Mouse (Mus musculus): ENCODE measurements at regions not wholly inside any gene's neighbourhood (a gene's known extent, or its start where the extent isn't known, plus 50 kb on each side); places are given as distances from the start of the nearest gene placed in this dataset.

DNA sequence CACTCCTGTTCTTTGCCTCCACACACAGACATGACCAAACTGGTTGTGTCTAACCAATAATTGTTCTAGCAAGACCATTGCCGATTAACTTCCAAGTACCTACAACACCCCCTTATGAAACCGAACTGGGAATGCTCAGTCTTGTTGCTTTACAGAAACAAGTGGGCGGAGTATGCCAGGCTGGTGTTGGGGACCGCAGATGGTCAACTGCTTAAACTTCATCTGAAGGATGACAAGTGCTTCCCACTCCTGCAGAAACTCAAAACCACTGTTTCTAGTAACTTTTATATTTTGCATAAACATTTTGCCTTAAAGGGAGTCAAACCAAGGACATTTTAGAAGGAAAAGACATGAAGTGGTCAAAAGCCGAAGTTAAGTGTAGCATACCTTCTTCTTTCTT lies 94.0 kb upstream of the Rbm19 start:
- H3K4me1 ChIP-seq (replicated peaks; ENCODE audit: insufficient read depth, low read length), result no peaks in the 10 kb centered on the region
- WGBS, result 94% methylated on average over 5 of the region's 5 CpGs
- DNase-seq (ENCODE audit: low spot score), result no peak

DNA sequence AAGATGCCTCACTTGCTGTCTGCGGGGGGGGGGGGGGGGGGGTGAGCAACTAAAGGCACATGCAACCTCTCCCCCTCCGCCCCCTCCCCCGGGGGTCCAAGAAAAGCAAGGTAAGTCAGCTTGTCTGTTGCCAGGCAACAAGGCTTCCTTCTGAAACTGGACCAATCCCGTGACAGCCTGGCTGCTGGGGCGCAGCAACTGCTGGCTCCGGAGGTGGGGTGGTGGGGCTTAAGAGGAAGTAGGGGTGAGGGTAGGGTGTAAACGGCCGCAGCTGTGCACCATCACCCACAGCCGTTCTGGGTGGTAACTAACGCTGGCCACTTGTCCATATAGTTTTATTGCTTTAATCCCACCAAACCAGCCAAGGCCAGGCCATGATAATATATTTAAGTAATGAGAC lies 92.2 kb upstream of the Rbm19 start:
- Histone ChIP-seq H3K4me1 (replicated peaks; ENCODE audit: insufficient read depth, low read length) (no peaks in the 10 kb centered on the region), H3K9ac (ENCODE audit: low read depth, low read length) (no peak overlapping the region), H3K4me2 (ENCODE audit: low read length) (no peak overlapping the region), H3K27me3 (ENCODE audit: insufficient read depth, low read length) (no peaks in the 10 kb centered on the region), H3K27ac (no peak overlapping the region), H3K4me3 (replicated peaks; ENCODE audit: low read depth, low read length) (no peak overlapping the region), H3K36me3 (ENCODE audit: insufficient read depth, low read length) (no peaks in the 10 kb centered on the region), H3K9me3 (replicated peaks; ENCODE audit: low read length) (no peaks in the 10 kb centered on the region)
- ATAC-seq (replicated peaks; ENCODE audit: low FRiP score, low read depth), result no peak
- under 1% methylated on average over 9 of the region's 10 CpGs for WGBS
- peak; percentile 27 for DNase-seq (ENCODE audit: low spot score)
- TF ChIP-seq CTCF (IDR thresholded peaks at IDR 0.05; ENCODE audit: low read depth), result no peak

More for the DNA sequence above, 94.0 kb upstream of the Rbm19 start:
- Histone ChIP-seq H3K4me3 (replicated peaks; ENCODE audit: low read depth, low read length) (no peak overlapping the region), H3K27me3 (ENCODE audit: insufficient read depth, low read length) (no peaks in the 10 kb centered on the region), H3K9ac (ENCODE audit: low read depth, low read length) (no peak overlapping the region), H3K9me3 (replicated peaks; ENCODE audit: low read length) (no peaks in the 10 kb centered on the region), H3K4me2 (ENCODE audit: low read length) (no peak overlapping the region), H3K36me3 (ENCODE audit: insufficient read depth, low read length) (no peaks in the 10 kb centered on the region), H3K27ac (no peak overlapping the region)
- ATAC-seq (replicated peaks; ENCODE audit: low FRiP score, low read depth), result no peak
- no peak for TF ChIP-seq CTCF (IDR thresholded peaks at IDR 0.05; ENCODE audit: low read depth)

DNA sequence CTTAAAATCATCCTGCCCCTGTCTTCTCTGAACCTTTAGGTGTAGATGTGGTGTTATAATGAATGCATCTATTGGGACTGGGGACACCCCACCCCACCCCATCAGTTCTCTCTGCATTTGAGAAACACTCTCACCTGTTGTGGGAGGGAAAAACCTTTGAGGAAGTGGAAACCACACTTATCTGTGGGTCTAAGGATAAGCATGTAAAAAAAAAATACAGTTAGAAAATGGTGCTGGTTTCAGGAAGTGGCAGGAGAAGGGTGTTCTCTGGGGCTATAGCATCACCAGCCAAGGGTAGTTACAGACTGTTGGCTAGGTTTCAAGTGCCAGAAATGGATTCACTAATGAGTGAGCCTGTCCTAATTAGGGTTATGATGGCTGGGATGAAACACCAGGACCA lies 91.1 kb upstream of the Rbm19 start:
- no peak for ATAC-seq (replicated peaks; ENCODE audit: low FRiP score, low read depth)

DNA sequence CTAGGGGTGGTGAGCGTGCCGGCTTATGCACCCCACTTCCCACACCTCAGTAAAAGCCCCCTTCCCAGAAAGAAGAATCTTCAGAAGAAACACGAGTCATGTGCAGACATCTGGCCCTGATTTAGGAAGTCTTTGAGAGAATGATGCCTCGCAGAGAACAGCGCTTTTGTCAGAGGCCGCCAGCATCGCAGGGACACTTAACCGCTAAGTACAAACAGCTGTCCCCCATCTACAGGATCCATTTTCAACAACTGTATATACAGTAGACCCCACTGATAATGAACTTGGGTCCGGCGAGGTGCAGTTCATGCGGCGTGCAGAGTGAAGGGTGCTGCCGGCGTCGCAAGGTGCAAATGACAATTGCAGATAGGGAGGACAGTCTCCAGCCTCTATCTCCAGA lies 85.4 kb upstream of the Rbm19 start:
- ATAC-seq (replicated peaks; ENCODE audit: low FRiP score, low read depth) (no peak), DNase-seq (ENCODE audit: low spot score) (no peak)
- H3K4me1 ChIP-seq (replicated peaks; ENCODE audit: insufficient read depth, low read length), result no peaks in the 10 kb centered on the region
- WGBS, result 83% methylated on average over 15 of the region's 15 CpGs
- no peaks in the 10 kb centered on the region for H3K27me3 ChIP-seq (ENCODE audit: insufficient read depth, low read length)
- no peak for TF ChIP-seq CTCF (IDR thresholded peaks at IDR 0.05; ENCODE audit: low read depth)
- H3K9me3 ChIP-seq (replicated peaks; ENCODE audit: low read length), result no peaks in the 10 kb centered on the region
- no peak overlapping the region for H3K4me2 ChIP-seq (ENCODE audit: low read length)
- no peaks in the 10 kb centered on the region for H3K36me3 ChIP-seq (ENCODE audit: insufficient read depth, low read length)
- no peak overlapping the region for H3K4me3 ChIP-seq (replicated peaks; ENCODE audit: low read depth, low read length)
- no peak overlapping the region for H3K9ac ChIP-seq (ENCODE audit: low read depth, low read length)
- H3K27ac ChIP-seq, result no peak overlapping the region

More for the DNA sequence above, 91.1 kb upstream of the Rbm19 start:
- Histone ChIP-seq H3K9ac (ENCODE audit: low read depth, low read length) (no peak overlapping the region), H3K9me3 (replicated peaks; ENCODE audit: low read length) (no peaks in the 10 kb centered on the region), H3K36me3 (ENCODE audit: insufficient read depth, low read length) (no peaks in the 10 kb centered on the region), H3K4me2 (ENCODE audit: low read length) (no peak overlapping the region), H3K4me1 (replicated peaks; ENCODE audit: insufficient read depth, low read length) (no peaks in the 10 kb centered on the region), H3K4me3 (replicated peaks; ENCODE audit: low read depth, low read length) (no peak overlapping the region), H3K27ac (no peak overlapping the region), H3K27me3 (ENCODE audit: insufficient read depth, low read length) (no peaks in the 10 kb centered on the region)
- DNase-seq (ENCODE audit: low spot score), result no peak
- no peak for TF ChIP-seq CTCF (IDR thresholded peaks at IDR 0.05; ENCODE audit: low read depth)

DNA sequence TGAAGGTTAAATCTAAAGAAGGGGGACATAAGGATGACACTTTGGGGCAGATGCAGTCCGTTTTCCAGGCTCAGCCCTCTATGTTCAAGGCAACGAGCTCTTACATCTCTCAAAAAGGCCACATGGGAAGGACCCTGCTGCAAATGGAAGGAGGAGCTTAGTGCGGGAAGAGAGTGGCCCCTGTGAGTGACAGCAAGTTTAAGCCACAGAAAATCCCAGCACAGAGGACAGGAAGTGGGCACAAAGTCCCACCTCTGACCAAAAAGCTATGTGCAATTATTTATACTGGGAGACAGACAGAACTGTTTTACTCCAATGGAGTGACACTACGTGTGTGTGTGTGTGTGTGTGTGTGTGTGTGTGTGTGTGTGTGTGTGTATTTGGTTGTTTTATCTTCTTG lies 84.7 kb upstream of the Rbm19 start:
- H3K9ac ChIP-seq (ENCODE audit: low read depth, low read length), result no peak overlapping the region
- WGBS, result 63% methylated on average over 4 of the region's 4 CpGs
- no peak overlapping the region for H3K4me2 ChIP-seq (ENCODE audit: low read length)
- H3K27me3 ChIP-seq (ENCODE audit: insufficient read depth, low read length), result no peaks in the 10 kb centered on the region
- H3K4me1 ChIP-seq (replicated peaks; ENCODE audit: insufficient read depth, low read length), result no peaks in the 10 kb centered on the region
- DNase-seq (ENCODE audit: low spot score) (no peak), ATAC-seq (replicated peaks; ENCODE audit: low FRiP score, low read depth) (no peak)
- no peak overlapping the region for H3K27ac ChIP-seq
- no peaks in the 10 kb centered on the region for H3K36me3 ChIP-seq (ENCODE audit: insufficient read depth, low read length)
- no peak overlapping the region for H3K4me3 ChIP-seq (replicated peaks; ENCODE audit: low read depth, low read length)
- no peak for TF ChIP-seq CTCF (IDR thresholded peaks at IDR 0.05; ENCODE audit: low read depth)
- no peaks in the 10 kb centered on the region for H3K9me3 ChIP-seq (replicated peaks; ENCODE audit: low read length)

DNA sequence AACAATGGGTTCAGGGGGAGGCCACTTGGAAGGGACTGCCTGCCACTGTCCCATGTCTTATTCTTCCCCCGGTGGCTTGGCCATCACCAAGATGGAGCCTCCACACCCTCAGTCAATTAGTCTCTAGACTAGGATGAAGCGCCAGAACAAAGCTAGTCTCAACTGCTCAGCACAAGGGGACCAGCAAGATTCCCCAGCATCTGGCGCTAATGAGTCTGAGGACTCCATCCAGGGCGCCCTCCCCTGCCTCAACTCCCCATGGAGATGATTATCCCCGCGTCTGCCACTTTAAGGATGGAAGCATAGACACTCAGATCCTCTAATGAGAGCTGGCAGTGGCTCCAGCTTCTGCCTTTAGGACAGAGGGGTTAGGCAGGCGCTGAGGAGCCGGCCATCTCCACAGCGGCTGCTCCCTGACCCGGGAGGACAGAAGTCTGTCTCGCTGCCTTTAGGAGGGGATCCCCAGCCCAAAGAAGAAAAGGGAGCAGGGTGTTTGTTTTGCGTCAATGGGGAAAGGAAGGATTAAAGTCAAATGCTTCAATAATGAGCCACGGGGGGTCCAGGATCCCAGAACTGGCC lies 81.7 kb upstream of the Rbm19 start:
- TF ChIP-seq CTCF (IDR thresholded peaks at IDR 0.05; ENCODE audit: low read depth), result no peak
- Histone ChIP-seq H3K27me3 (ENCODE audit: insufficient read depth, low read length) (no peaks in the 10 kb centered on the region), H3K4me3 (replicated peaks; ENCODE audit: low read depth, low read length) (no peak overlapping the region), H3K4me1 (replicated peaks; ENCODE audit: insufficient read depth, low read length) (no peaks in the 10 kb centered on the region), H3K36me3 (ENCODE audit: insufficient read depth, low read length) (no peaks in the 10 kb centered on the region), H3K27ac (no peak overlapping the region), H3K9ac (ENCODE audit: low read depth, low read length) (no peak overlapping the region), H3K9me3 (replicated peaks; ENCODE audit: low read length) (no peaks in the 10 kb centered on the region), H3K4me2 (ENCODE audit: low read length) (no peak overlapping the region)
- DNase-seq (ENCODE audit: low spot score), result no peak
- 26% methylated on average over 13 of the region's 13 CpGs for WGBS
- no peak for ATAC-seq (replicated peaks; ENCODE audit: low FRiP score, low read depth)

DNA sequence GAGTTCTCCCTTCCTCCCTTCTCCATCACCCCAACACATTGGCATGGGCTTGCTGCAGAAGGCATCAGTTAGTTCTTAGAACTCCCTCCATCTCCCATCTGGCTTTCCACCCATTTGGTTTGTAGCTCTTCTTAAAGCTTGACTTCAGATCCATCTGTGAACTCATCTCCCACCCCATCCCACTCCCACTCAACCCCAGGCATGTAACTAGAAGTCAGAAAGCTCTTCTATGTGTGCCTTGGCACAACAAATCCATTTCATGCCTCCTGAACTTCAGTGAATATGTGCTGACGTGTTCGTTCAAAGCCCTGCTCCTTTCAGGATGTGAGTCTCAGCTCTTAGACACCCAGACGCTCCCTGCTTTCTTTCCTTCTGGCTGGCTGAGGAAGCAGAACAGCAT lies 81.0 kb upstream of the Rbm19 start:
- no peak overlapping the region for H3K9ac ChIP-seq (ENCODE audit: low read depth, low read length)

More for the DNA sequence above, 81.0 kb upstream of the Rbm19 start:
- no peak for DNase-seq (ENCODE audit: low spot score)
- H3K4me1 ChIP-seq (replicated peaks; ENCODE audit: insufficient read depth, low read length), result no peaks in the 10 kb centered on the region
- no peaks in the 10 kb centered on the region for H3K36me3 ChIP-seq (ENCODE audit: insufficient read depth, low read length)
- WGBS, result 68% methylated on average over 3 of the region's 3 CpGs
- H3K4me2 ChIP-seq (ENCODE audit: low read length), result no peak overlapping the region
- ATAC-seq (replicated peaks; ENCODE audit: low FRiP score, low read depth), result no peak
- H3K27ac ChIP-seq, result no peak overlapping the region
- no peaks in the 10 kb centered on the region for H3K27me3 ChIP-seq (ENCODE audit: insufficient read depth, low read length)
- no peak overlapping the region for H3K4me3 ChIP-seq (replicated peaks; ENCODE audit: low read depth, low read length)
- no peak for TF ChIP-seq CTCF (IDR thresholded peaks at IDR 0.05; ENCODE audit: low read depth)
- H3K9me3 ChIP-seq (replicated peaks; ENCODE audit: low read length), result no peaks in the 10 kb centered on the region

Data from kidney, postnatal 0 days (tissue).